Mouse (Mus musculus): ENCODE results near the gene Acat2. TPM values are rescaled to one million over a fixed set of nuclear protein-coding genes. Genes with fewer than 3 reads are reported as not detected.
"Not testable (repeated sequence)": the region's sequence is repeated elsewhere in the genome, so short reads cannot be mapped to it uniquely, and the experiment has no call there.

Gene Acat2
- total RNA-seq, 2 experiments from 2014 or later, result 2.6 to 4.9 TPM

GRCm38 (mm10) chr17:12942459-12943162 is 17.9 kb downstream of the Acat2 start:
- intact Hi-C loops (cut with DNase I), result no loop called here
- no peak for TF ChIP-seq CTCF (IDR thresholded peaks at IDR 0.05)
- H3K4me3 ChIP-seq, result no peak overlapping the region
- DNase-seq, result no peak
- no peak overlapping the region for H3K27ac ChIP-seq

- intact Hi-C loops (cut with DNase I), result no loop called here
Observed at GRCm38 (mm10) chr17:12941543-12942260, 18.8 kb downstream of the Acat2 start.

GRCm38 (mm10) chr17:12940151-12940805 is 20.3 kb downstream of the Acat2 start, which contains the start of gene Acat3:
Gene Acat3, minus strand, starts transcription at chr17:12940600.
- H3K4me3 ChIP-seq, result peak within 1 kb of the TSS; percentile 65
- intact Hi-C loops (cut with DNase I), result no loop called here
- TF ChIP-seq CTCF (IDR thresholded peaks at IDR 0.05), result no peak
- DNase-seq, result peak; percentile 31
- peak within 1 kb of the TSS; percentile 38; the same call in 1 of the 2 replicates for H3K27ac ChIP-seq

More at GRCm38 (mm10) chr17:12941543-12942260, 18.8 kb downstream of the Acat2 start:
- H3K4me3 ChIP-seq, result no peak overlapping the region
- no peak for DNase-seq
- no peak for TF ChIP-seq CTCF (IDR thresholded peaks at IDR 0.05)
- no peak overlapping the region for H3K27ac ChIP-seq

- H3K27ac ChIP-seq; intact Hi-C loops (cut with DNase I): not testable (repeated sequence)
- peak overlapping the region; percentile 65 for H3K4me3 ChIP-seq
Observed at GRCm38 (mm10) chr17:12939377-12940148, 21.0 kb downstream of the Acat2 start.

GRCm38 (mm10) chr17:12938077-12938476 is 22.5 kb downstream of the Acat2 start:
- no peak for TF ChIP-seq CTCF (IDR thresholded peaks at IDR 0.05)
- Histone ChIP-seq H3K27ac (no peak overlapping the region), H3K4me3 (no peak overlapping the region)
- no peak for DNase-seq
- intact Hi-C loops (cut with DNase I), result no loop called here

More at GRCm38 (mm10) chr17:12939377-12940148, 21.0 kb downstream of the Acat2 start:
- DNase-seq, result not testable (repeated sequence)

GRCm38 (mm10) chr17:12937412-12937970 is 23.1 kb downstream of the Acat2 start:
- no peak for TF ChIP-seq CTCF (IDR thresholded peaks at IDR 0.05)

GRCm38 (mm10) chr17:12935719-12936118 is 24.8 kb downstream of the Acat2 start:
- Histone ChIP-seq H3K27ac (no peak overlapping the region), H3K4me3 (no peak overlapping the region)
- TF ChIP-seq CTCF (IDR thresholded peaks at IDR 0.05), result no peak
- DNase-seq, result no peak
- intact Hi-C loops (cut with DNase I), result no loop called here

More at GRCm38 (mm10) chr17:12937412-12937970, 23.1 kb downstream of the Acat2 start:
- H3K4me3 ChIP-seq, result no peak overlapping the region
- DNase-seq, result no peak
- no peak overlapping the region for H3K27ac ChIP-seq
- intact Hi-C loops (cut with DNase I), result no loop called here

- intact Hi-C loops (cut with DNase I); H3K4me3 ChIP-seq; H3K27ac ChIP-seq; DNase-seq: not testable (repeated sequence)
Observed at GRCm38 (mm10) chr17:12931576-12931975, 29.0 kb downstream of the Acat2 start.

GRCm38 (mm10) chr17:12925703-12926180 is 34.8 kb downstream of the Acat2 start:
- intact Hi-C loops (cut with DNase I), result no loop called here

GRCm38 (mm10) chr17:12925001-12925400 is 35.5 kb downstream of the Acat2 start:
- H3K27ac ChIP-seq, result no peak overlapping the region
- no peak overlapping the region for H3K4me3 ChIP-seq
- DNase-seq, result no peak
- intact Hi-C loops (cut with DNase I), result no loop called here
- TF ChIP-seq CTCF (IDR thresholded peaks at IDR 0.05), result no peak

More at GRCm38 (mm10) chr17:12925703-12926180, 34.8 kb downstream of the Acat2 start:
- no peak overlapping the region for H3K4me3 ChIP-seq
- TF ChIP-seq CTCF (IDR thresholded peaks at IDR 0.05), result no peak
- no peak for DNase-seq
- no peak overlapping the region for H3K27ac ChIP-seq

GRCm38 (mm10) chr17:12921073-12921472 is 39.5 kb downstream of the Acat2 start:
- Histone ChIP-seq H3K27ac (no peak overlapping the region), H3K4me3 (no peak overlapping the region)
- no peak for DNase-seq
- no peak for TF ChIP-seq CTCF (IDR thresholded peaks at IDR 0.05)
- intact Hi-C loops (cut with DNase I), result no loop called here
